Mouse (Mus musculus) C2C12 (cell line): ENCODE data around the gene Mecom. TPM values are rescaled to one million over a fixed set of nuclear protein-coding genes. Genes with fewer than 3 reads are reported as not detected.

Experiments used
- H3K27me3 ChIP-seq: one replicate; pipeline ENCODE4 v1.6.1; 2011; ENCODE audit not compliant: control insufficient read depth, insufficient read depth, insufficient read length
- H3K36me3 ChIP-seq: one replicate; pipeline ENCODE4 v1.6.1; 2011; ENCODE audit not compliant: control insufficient read depth, insufficient read depth
- H3K4me3 ChIP-seq: one replicate; pipeline ENCODE4 v1.5.1; 2011; ENCODE audit warnings: mild to moderate bottlenecking, control low read depth; ENCODE audit not compliant: poor library complexity, insufficient read depth, severe bottlenecking
- H3K79me2 ChIP-seq: one replicate; pipeline ENCODE4 v1.6.1; 2011; ENCODE audit not compliant: control insufficient read depth, insufficient read depth
- H3K79me3 ChIP-seq: one replicate; pipeline ENCODE4 v1.6.1; 2011; ENCODE audit warnings: low read depth, control low read depth
- H3ac ChIP-seq: one replicate; pipeline ENCODE3; 2011; ENCODE audit warnings: low read depth; ENCODE audit not compliant: control insufficient read depth, insufficient read length
- CEBPB ChIP-seq: IDR thresholded peaks from one replicate; pipeline ENCODE4 v1.6.1; 2011; ENCODE audit warnings: low read depth, mild to moderate bottlenecking, control low read depth, moderate library complexity
- CTCF ChIP-seq: IDR thresholded peaks from one replicate; pipeline ENCODE4 v1.5.1; 2011; ENCODE audit not compliant: control insufficient read depth, insufficient read depth, insufficient read length
- FOSL1 ChIP-seq: IDR thresholded peaks from one replicate; pipeline ENCODE4 v1.8.0; 2011; ENCODE audit warnings: mild to moderate bottlenecking, low read length; ENCODE audit not compliant: poor library complexity, insufficient read depth, severe bottlenecking
- MAX ChIP-seq: IDR thresholded peaks from one replicate; pipeline ENCODE4 v1.6.1; 2011; ENCODE audit warnings: mild to moderate bottlenecking, control low read depth
- MYOD1 ChIP-seq: IDR thresholded peaks from one replicate; pipeline ENCODE4 v1.6.1; 2011; ENCODE audit warnings: low read depth; ENCODE audit not compliant: control insufficient read depth, insufficient read length
- MYOG ChIP-seq: IDR thresholded peaks from one replicate; pipeline ENCODE4 v1.6.1; 2011; ENCODE audit not compliant: control insufficient read depth, insufficient read length; ENCODE audit errors: extremely low read depth
- USF1 ChIP-seq: IDR thresholded peaks from one replicate; pipeline ENCODE4 v1.6.1; 2011; ENCODE audit warnings: low read depth, mild to moderate bottlenecking, control low read depth, moderate library complexity
- polyA plus RNA-seq: library from polyadenylated mRNA; unstranded; fragments of >200 nt; fragmentation: generic; extraction: Trizol; gene quantifications from one replicate; pipeline ENCODE4 v1.2.1, GENCODE M21; 2012; ENCODE audit warnings: missing spikeins

Gene Mecom
- polyA plus RNA-seq, 1 experiment = 1.3 TPM

- Histone ChIP-seq H3K27me3 (no peaks in the 10 kb centered on the region), H3K36me3 (no peaks in the 10 kb centered on the region), H3ac (no peak overlapping the region), H3K4me3 (no peak overlapping the region), H3K79me2 (no peaks in the 10 kb centered on the region), H3K79me3 (no peaks in the 10 kb centered on the region)
- no peak for TF ChIP-seq USF1
- TF ChIP-seq FOSL1 = no peak
- no peak for TF ChIP-seq MAX
- TF ChIP-seq MYOG = no peak
- no peak for TF ChIP-seq MYOD1
- no peak for TF ChIP-seq CEBPB
- TF ChIP-seq CTCF = no peak
These were observed 95.3 kb downstream of the Mecom start for GRCm38 (mm10) chr3:30452511-30452910.

GRCm38 (mm10) chr3:30450206-30450965, 97.4 kb downstream of the Mecom start:
- no peak overlapping the region for H3K4me3 ChIP-seq
- H3K79me3 ChIP-seq = no peaks in the 10 kb centered on the region
- no peaks in the 10 kb centered on the region for H3K27me3 ChIP-seq
- H3K36me3 ChIP-seq = no peaks in the 10 kb centered on the region
- H3ac ChIP-seq = no peak overlapping the region
- no peaks in the 10 kb centered on the region for H3K79me2 ChIP-seq
- TF ChIP-seq CEBPB = no peak
- TF ChIP-seq MYOG = no peak
- no peak for TF ChIP-seq FOSL1
- TF ChIP-seq MYOD1 = no peak
- TF ChIP-seq CTCF = no peak
- TF ChIP-seq USF1 = no peak
- no peak for TF ChIP-seq MAX

- no peak overlapping the region for H3K4me3 ChIP-seq
- no peaks in the 10 kb centered on the region for H3K79me3 ChIP-seq
- no peaks in the 10 kb centered on the region for H3K79me2 ChIP-seq
- H3ac ChIP-seq = no peak overlapping the region
- H3K27me3 ChIP-seq = no peaks in the 10 kb centered on the region
- no peak for TF ChIP-seq USF1
- no peak for TF ChIP-seq CEBPB
- no peak for TF ChIP-seq FOSL1
- TF ChIP-seq MYOG = no peak
- no peak for TF ChIP-seq CTCF
- no peak for TF ChIP-seq MAX
- no peak for TF ChIP-seq MYOD1
- H3K36me3 ChIP-seq = no peaks in the 10 kb centered on the region
These were observed 99.2 kb downstream of the Mecom start for GRCm38 (mm10) chr3:30448624-30449023.

- Histone ChIP-seq H3K4me3 (no peak overlapping the region), H3K79me3 (no peaks in the 10 kb centered on the region), H3K79me2 (no peaks in the 10 kb centered on the region), H3K36me3 (no peaks in the 10 kb centered on the region), H3ac (no peak overlapping the region), H3K27me3 (no peaks in the 10 kb centered on the region)
- TF ChIP-seq MAX = no peak
- TF ChIP-seq MYOD1 = no peak
- TF ChIP-seq USF1 = no peak
- no peak for TF ChIP-seq CEBPB
- no peak for TF ChIP-seq CTCF
- no peak for TF ChIP-seq FOSL1
- no peak for TF ChIP-seq MYOG
These were observed 101.8 kb downstream of the Mecom start for GRCm38 (mm10) chr3:30445970-30446442.

- H3K79me3 ChIP-seq = no peaks in the 10 kb centered on the region
- TF ChIP-seq USF1 (no peak), CEBPB (no peak), MYOG (no peak), FOSL1 (no peak), MAX (no peak), CTCF (no peak), MYOD1 (no peak)
- H3K36me3 ChIP-seq = no peaks in the 10 kb centered on the region
- no peak overlapping the region for H3ac ChIP-seq
- H3K79me2 ChIP-seq = no peaks in the 10 kb centered on the region
- no peak overlapping the region for H3K4me3 ChIP-seq
- H3K27me3 ChIP-seq = no peaks in the 10 kb centered on the region
These were observed 102.4 kb downstream of the Mecom start for GRCm38 (mm10) chr3:30445247-30445969.
